Mouse (Mus musculus) CH12.LX (cell line): ENCODE results near the gene Trim62. TPM values are rescaled to one million over a fixed set of nuclear protein-coding genes. Genes with fewer than 3 reads are reported as not detected.

Source experiments
- DNase-seq: peaks from one replicate; pipeline ENCODE4 v3.0.0-alpha.2; 2013; ENCODE audit errors: extremely low read depth
- H3K27ac ChIP-seq: 2 replicates; pipeline ENCODE4 v1.5.1; 2012; ENCODE audit warnings: low read depth, mild to moderate bottlenecking, control low read depth, moderate library complexity; ENCODE audit not compliant: insufficient read depth
- H3K27me3 ChIP-seq: replicated peaks from 2 replicates; pipeline ENCODE3; 2012; ENCODE audit warnings: inconsistent platforms
- H3K36me3 ChIP-seq, 2 experiments: replicated peaks in 1 of 2; 2 replicates each; pipeline versions ENCODE3 to v1.6.1; 2012; ENCODE audit warnings: inconsistent platforms in 1 of 2, low read length in 1 of 2, mild to moderate bottlenecking in 1 of 2, mixed read lengths in 1 of 2, moderate library complexity in 1 of 2; ENCODE audit not compliant: control insufficient read depth in 1 of 2, insufficient read depth in 1 of 2
- H3K4me1 ChIP-seq, 2 experiments: 2 replicates each; pipeline ENCODE4 v1.6.1; 2012; ENCODE audit warnings: inconsistent platforms in 1 of 2, moderate library complexity in 1 of 2; ENCODE audit not compliant: insufficient read depth in 2 of 2, control insufficient read depth in 1 of 2
- H3K4me2 ChIP-seq: 2 replicates; pipeline ENCODE4 v1.6.1; 2012; ENCODE audit warnings: low read depth, mild to moderate bottlenecking, control low read depth; ENCODE audit not compliant: poor library complexity, insufficient read depth, severe bottlenecking
- H3K4me3 ChIP-seq, 3 experiments: fragments of 150-350 bp in 1 of 3; sonication (generic) in 1 of 3; replicated peaks in 1 of 3; 2 replicates each; pipeline versions ENCODE3 to v1.5.1; 2011 to 2012; ENCODE audit warnings: low read depth in 2 of 3, low read length in 2 of 3, mild to moderate bottlenecking in 2 of 3, moderate library complexity in 2 of 3, control low read depth in 1 of 3, improper control_type of control experiment in 1 of 3, inconsistent platforms in 1 of 3, mixed read lengths in 1 of 3; ENCODE audit not compliant: poor library complexity in 1 of 3
- H3K79me2 ChIP-seq: replicated peaks from 2 replicates; pipeline ENCODE4 v1.6.1; 2012; ENCODE audit warnings: mild to moderate bottlenecking, moderate library complexity; ENCODE audit not compliant: control insufficient read depth, poor library complexity, insufficient read depth, severe bottlenecking; ENCODE audit errors: extremely low read depth
- H3K9ac ChIP-seq: 2 replicates; pipeline ENCODE4 v1.6.1; 2012; ENCODE audit warnings: low read depth, mild to moderate bottlenecking, control low read depth, moderate library complexity; ENCODE audit not compliant: insufficient read depth
- H3K9me3 ChIP-seq: replicated peaks from 2 replicates; pipeline ENCODE3; 2012; ENCODE audit warnings: low read length, inconsistent platforms, mixed read lengths
- CHD1 ChIP-seq: IDR thresholded peaks from 2 replicates; pipeline ENCODE4 v1.6.1; 2012; ENCODE audit warnings: low read depth, low read length, improper control_type of control experiment, inconsistent platforms
- CHD2 ChIP-seq: IDR thresholded peaks from 2 replicates; pipeline ENCODE4 v1.6.1; 2011; ENCODE audit warnings: low read length, improper control_type of control experiment
- CTCF ChIP-seq, 2 experiments: IDR thresholded peaks in 1 of 2; conservative IDR thresholded peaks in 1 of 2; 2 replicates each; pipeline ENCODE4 v1.5.1; 2011 to 2012; ENCODE audit warnings: low read depth in 2 of 2, low read length in 2 of 2, improper control_type of control experiment in 1 of 2, inconsistent platforms in 1 of 2, mild to moderate bottlenecking in 1 of 2, moderate library complexity in 1 of 2
- ELF1 ChIP-seq: IDR thresholded peaks from 2 replicates; pipeline ENCODE4 v1.6.1; 2014; ENCODE audit warnings: low read depth, mild to moderate bottlenecking, inconsistent platforms, low read length, improper control_type of control experiment
- ETS1 ChIP-seq: conservative IDR thresholded peaks from 2 replicates; pipeline ENCODE4 v1.6.1; 2012; ENCODE audit warnings: low read depth, mild to moderate bottlenecking, inconsistent platforms, low read length, improper control_type of control experiment, moderate library complexity
- HCFC1 ChIP-seq: IDR thresholded peaks from 2 replicates; pipeline ENCODE4 v1.6.1; 2012; ENCODE audit warnings: low read depth, mild to moderate bottlenecking, inconsistent platforms, low read length, improper control_type of control experiment
- KAT2A ChIP-seq: IDR thresholded peaks from 2 replicates; pipeline ENCODE4 v1.6.1; 2012; ENCODE audit warnings: low read length, improper control_type of control experiment, inconsistent platforms; ENCODE audit not compliant: insufficient replicate concordance
- MAFK ChIP-seq: IDR thresholded peaks from 2 replicates; pipeline ENCODE4 v1.6.1; 2011; ENCODE audit warnings: low read length, improper control_type of control experiment; ENCODE audit not compliant: insufficient replicate concordance
- MAX ChIP-seq: IDR thresholded peaks from 2 replicates; pipeline ENCODE4 v1.6.1; 2011; ENCODE audit warnings: low read length, improper control_type of control experiment
- MAZ ChIP-seq: IDR thresholded peaks from 2 replicates; pipeline ENCODE4 v1.6.1; 2012; ENCODE audit warnings: low read depth, mild to moderate bottlenecking, inconsistent platforms, low read length, improper control_type of control experiment, moderate library complexity
- MXI1 ChIP-seq: IDR thresholded peaks from 2 replicates; pipeline ENCODE4 v1.6.1; 2011; ENCODE audit warnings: mild to moderate bottlenecking, low read depth, low read length, improper control_type of control experiment
- NELFE ChIP-seq: IDR thresholded peaks from 2 replicates; pipeline ENCODE4 v1.6.1; 2011; ENCODE audit warnings: low read depth, low read length, improper control_type of control experiment
- PAX5 ChIP-seq: IDR thresholded peaks from 2 replicates; pipeline ENCODE4 v1.6.1; 2012; ENCODE audit warnings: low read length, inconsistent platforms, mixed read lengths
- POLR2A ChIP-seq: IDR thresholded peaks from 2 replicates; pipeline ENCODE4 v1.6.1; 2011; ENCODE audit warnings: low read depth, mild to moderate bottlenecking, improper control_type of control experiment, low read length
- POLR2AphosphoS2 ChIP-seq: IDR thresholded peaks from 2 replicates; pipeline ENCODE4 v1.6.1; 2011; ENCODE audit warnings: low read depth, low read length, improper control_type of control experiment
- RCOR1 ChIP-seq: conservative IDR thresholded peaks from 2 replicates; pipeline ENCODE4 v1.6.1; 2012; ENCODE audit warnings: low read depth, mild to moderate bottlenecking, inconsistent platforms, low read length, improper control_type of control experiment
- SIN3A ChIP-seq: IDR thresholded peaks from 2 replicates; pipeline ENCODE4 v1.6.1; 2012; ENCODE audit warnings: low read length, improper control_type of control experiment, inconsistent platforms
- TBP ChIP-seq: conservative IDR thresholded peaks from 2 replicates; pipeline ENCODE4 v1.6.1; 2011; ENCODE audit warnings: low read depth, low read length, improper control_type of control experiment
- TCF12 ChIP-seq: IDR thresholded peaks from 2 replicates; pipeline ENCODE4 v1.6.1; 2014; ENCODE audit warnings: low read depth, mild to moderate bottlenecking, inconsistent platforms, low read length, improper control_type of control experiment
- USF1 ChIP-seq: IDR thresholded peaks from 2 replicates; pipeline ENCODE4 v1.6.1; 2014; ENCODE audit warnings: low read depth, mild to moderate bottlenecking, inconsistent platforms, low read length, improper control_type of control experiment
- USF2 ChIP-seq: conservative IDR thresholded peaks from 2 replicates; pipeline ENCODE4 v1.6.1; 2011; ENCODE audit warnings: low read depth, low read length, improper control_type of control experiment
- ZC3H11A ChIP-seq: IDR thresholded peaks from 2 replicates; pipeline ENCODE4 v1.6.1; 2012; ENCODE audit warnings: low read depth, mild to moderate bottlenecking, inconsistent platforms, low read length, improper control_type of control experiment
- ZKSCAN1 ChIP-seq: IDR thresholded peaks from 2 replicates; pipeline ENCODE4 v1.6.1; 2012; ENCODE audit warnings: low read depth, inconsistent platforms, low read length, improper control_type of control experiment, borderline replicate concordance
- ZMIZ1 ChIP-seq: IDR thresholded peaks from 2 replicates; pipeline ENCODE4 v1.6.1; 2012; ENCODE audit warnings: low read depth, mild to moderate bottlenecking, inconsistent platforms, low read length, improper control_type of control experiment
- ZNF384 ChIP-seq: IDR thresholded peaks from 2 replicates; pipeline ENCODE4 v1.6.1; 2012; ENCODE audit warnings: low read depth, low read length, improper control_type of control experiment, inconsistent platforms
- dilution Hi-C: fragments of 300-500 bp; cut with MboI; formaldehyde crosslinking; loops from 2 replicates; pipeline ENCODE4 v1.14.3; 2020; ENCODE audit warnings: low sequenced_read_pairs; ENCODE audit not compliant: extremely low pct_unique_long_range_greater_than_20kb, extremely low pct_ligation_motif_present
- in situ Hi-C: fragments of 300-500 bp; cut with MboI; formaldehyde crosslinking; loops from 3 replicates; pipeline ENCODE4 v1.14.3; 2019; ENCODE audit warnings: low sequenced_read_pairs, low pct_ligation_motif_present, low pct_unique_long_range_greater_than_20kb, mixed read lengths
- polyA plus RNA-seq: library from polyadenylated mRNA; unstranded; fragments of >175 nt; gene quantifications from 2 replicates; pipeline ENCODE4 v1.2.1, GENCODE M21; 2012; ENCODE audit warnings: low read depth; ENCODE audit not compliant: insufficient read length
- total RNA-seq, 2 experiments: library from RNA; depleted of rRNA; stranded (reverse); fragments of 300-350 nt in 1 of 2; fragments of >200 nt in 1 of 2; gene quantifications; 2 replicates each; pipeline ENCODE4 v1.2.3; 2012 to 2014

The Trim62 gene
- total and polyA plus RNA-seq, 3 experiments = 0.40 to 2.7 (median 0.98) TPM

GRCm38 (mm10) chr4:128958156-128958555 lies 74.8 kb downstream of the Trim62 start:
- Histone ChIP-seq H3K36me3 (no peaks in the 10 kb centered on the region), H3K4me1 (peaks cover 8 to 16% of the 10 kb centered on the region in 2 experiments)
- TF ChIP-seq CHD2 (no peak), CHD1 (no peak), TBP (no peak), ELF1 (no peak), USF1 (no peak), POLR2A (no peak), RCOR1 (no peak), MAFK (no peak), CTCF (conservative IDR thresholded peaks at IDR 0.05 in 1 of 2, IDR thresholded peaks at IDR 0.05 in 1 of 2; ENCODE audit: low read depth in 2 of 2, low read length in 2 of 2) (no peak), ZNF384 (no peak), ETS1 (no peak), MAX (no peak), TCF12 (no peak), PAX5 (no peak), ZMIZ1 (no peak), HCFC1 (no peak), SIN3A (no peak)
- TF ChIP-seq, all 38 proteins: peak for 0
- no peaks in the 10 kb centered on the region for H3K9me3 ChIP-seq
- no peak overlapping the region for H3K4me3 ChIP-seq
- peaks cover 34% of the 10 kb centered on the region for H3K27me3 ChIP-seq
- in situ Hi-C loops (no loop called here), dilution Hi-C loops (no loop called here)
- DNase-seq = no peak
- no peak overlapping the region for H3K27ac ChIP-seq
- H3K79me2 ChIP-seq = no peaks in the 10 kb centered on the region
- H3K9ac ChIP-seq = no peak overlapping the region
- H3K4me2 ChIP-seq = no peak overlapping the region

GRCm38 (mm10) chr4:128958849-128959248 lies 75.5 kb downstream of the Trim62 start:
- dilution Hi-C loops = no loop called here
- no peak for TF ChIP-seq ZKSCAN1
- TF ChIP-seq ZMIZ1 = no peak
- TF ChIP-seq USF1 = no peak
- TF ChIP-seq ZNF384 = no peak
- TF ChIP-seq SIN3A = no peak
- TF ChIP-seq POLR2AphosphoS2 = no peak
- no peak for TF ChIP-seq RCOR1
- TF ChIP-seq ZC3H11A = no peak
- TF ChIP-seq NELFE = no peak
- TF ChIP-seq KAT2A = no peak
- TF ChIP-seq CHD2 = no peak
- TF ChIP-seq PAX5 = no peak
- TF ChIP-seq MAFK = no peak
- TF ChIP-seq MXI1 = no peak
- TF ChIP-seq USF2 = no peak
- TF ChIP-seq MAZ = no peak
- no peak overlapping the region for H3K9ac ChIP-seq
- H3K4me2 ChIP-seq = no peak overlapping the region
- H3K9me3 ChIP-seq = no peaks in the 10 kb centered on the region
- no peak overlapping the region for H3K27ac ChIP-seq
- no peaks in the 10 kb centered on the region for H3K36me3 ChIP-seq
- no peaks in the 10 kb centered on the region for H3K79me2 ChIP-seq
- no peak for DNase-seq
- H3K27me3 ChIP-seq = peaks cover 36% of the 10 kb centered on the region
- H3K4me3 ChIP-seq = no peak overlapping the region
- in situ Hi-C loops = no loop called here
- H3K4me1 ChIP-seq = peaks cover 8 to 16% of the 10 kb centered on the region in 2 experiments
